Mouse (Mus musculus) CD8-positive naive resting alpha-beta T cell, adult 2 months (primary cell): ENCODE measurements around the gene Cactin.

Source experiments
- DNase-seq, 2 experiments: peaks; one replicate each; pipeline ENCODE4 v3.0.0; 2022; ENCODE audit warnings: low read depth in 2 of 2, low spot score in 2 of 2

The Cactin gene

DNA sequence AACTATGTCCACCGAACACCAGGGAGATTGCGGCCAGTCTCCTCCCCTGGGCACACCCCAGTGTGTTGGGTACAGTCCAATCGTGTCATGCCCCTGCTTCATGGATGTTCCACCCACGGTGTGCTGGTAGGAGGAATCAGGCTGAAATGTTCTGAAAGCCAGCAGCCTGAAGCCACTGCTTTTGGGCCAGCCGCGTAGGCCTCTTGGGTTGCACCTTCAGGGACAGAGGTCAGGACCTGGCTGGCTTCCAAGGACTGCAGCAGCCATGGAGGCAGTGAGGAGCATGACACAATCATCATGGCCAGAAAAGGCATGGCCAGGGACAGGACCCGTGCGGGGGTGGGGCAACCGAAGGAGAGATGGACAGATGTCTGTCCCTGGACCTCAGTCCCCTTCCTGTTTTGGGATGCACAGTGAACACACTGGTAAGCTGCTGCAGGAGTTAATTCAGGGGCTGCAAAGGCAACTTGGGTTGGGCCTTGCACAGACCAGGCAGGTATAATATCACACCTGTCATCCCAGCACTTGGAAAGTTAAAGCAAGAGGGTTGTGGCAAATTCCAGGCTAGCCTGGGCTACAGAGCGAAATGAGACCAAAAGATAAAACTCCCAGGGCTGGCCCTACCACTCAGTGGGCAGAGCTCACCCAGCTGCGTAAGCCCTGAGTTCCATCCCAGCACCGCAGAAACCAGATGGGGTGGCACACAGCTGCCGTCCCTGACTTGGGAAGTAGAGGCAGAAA lies 2.1 kb upstream of the Cactin start:
- no peak for DNase-seq

DNA sequence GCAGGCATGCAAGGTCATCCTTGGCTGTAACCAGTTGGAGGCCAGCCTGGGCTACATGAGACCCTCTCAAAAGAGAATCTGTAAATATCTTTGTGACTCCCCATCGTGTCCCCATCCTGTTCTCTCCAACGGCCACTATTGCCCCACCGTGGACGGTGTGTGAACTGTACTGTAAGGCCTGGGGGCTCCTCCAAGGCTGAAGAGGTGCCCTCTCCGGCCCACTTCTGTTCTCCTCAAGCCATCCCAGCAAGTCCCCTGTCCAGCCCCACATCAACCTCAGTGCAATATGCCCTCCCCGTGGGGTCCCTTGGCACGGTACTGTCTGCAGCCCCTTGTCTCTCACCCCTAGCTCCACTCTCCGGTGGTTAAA lies 1.6 kb upstream of the Cactin start:
- DNase-seq: peak in 1 of 2 experiments; percentile 31

DNA sequence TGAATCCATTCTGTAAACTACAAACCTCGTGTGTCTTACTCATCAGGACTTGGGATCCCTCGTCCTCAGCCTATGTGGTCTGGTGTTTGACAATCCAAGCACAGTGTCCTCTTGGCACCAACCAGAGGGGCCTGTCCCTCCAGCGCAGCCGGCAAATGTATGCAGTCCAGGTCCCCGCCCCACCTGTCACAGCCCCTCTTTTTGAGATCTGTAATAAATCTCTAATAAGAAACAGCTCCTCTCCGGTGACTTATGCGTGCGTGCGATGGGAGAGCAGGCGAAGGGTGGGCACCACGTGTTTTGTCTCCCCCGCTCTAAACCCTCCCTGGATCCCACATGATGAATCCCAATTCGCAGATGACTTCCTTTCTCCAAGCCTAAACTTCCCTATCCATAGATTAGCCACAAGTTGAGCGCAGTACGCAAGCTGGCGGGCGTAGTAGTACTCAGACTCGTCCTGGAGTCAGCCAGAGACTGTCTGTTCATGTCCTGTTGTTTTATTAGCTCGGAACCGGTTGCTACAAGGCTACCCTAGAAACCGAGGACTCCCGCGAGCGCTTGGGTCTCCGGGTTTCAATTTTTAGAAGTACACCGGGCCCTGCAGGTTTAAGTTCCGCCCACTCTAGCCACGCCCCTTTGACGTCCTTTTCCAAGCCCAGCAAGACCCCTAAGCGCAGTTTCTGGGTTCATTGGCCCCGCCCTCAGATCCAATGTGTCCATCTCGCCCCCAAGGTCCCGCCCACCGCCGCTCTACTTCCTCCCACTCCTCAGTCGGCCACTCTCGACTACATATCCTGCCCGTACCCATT lies 958 bp upstream of the Cactin start:
- DNase-seq: no peak

DNA sequence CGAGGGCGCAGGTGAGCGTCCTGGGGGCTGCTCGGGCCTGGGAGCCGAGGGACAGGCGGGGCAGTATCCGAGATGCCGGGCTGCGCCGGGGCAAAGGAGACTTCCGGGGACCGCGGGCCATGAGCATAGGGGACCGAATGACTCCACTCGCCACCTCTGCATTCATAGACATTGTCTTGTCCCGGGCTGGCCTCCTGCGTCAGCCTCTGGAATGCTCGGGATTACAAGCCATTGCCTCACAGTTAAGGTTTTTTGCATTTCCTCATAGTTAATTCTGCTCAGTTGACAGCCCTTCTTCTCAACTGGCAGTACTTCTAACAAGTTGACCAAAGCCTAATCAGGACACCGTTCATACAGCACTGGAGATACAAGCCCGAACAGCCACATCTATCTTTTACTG lies 533 bp downstream of the Cactin start:
- DNase-seq: no peak

DNA sequence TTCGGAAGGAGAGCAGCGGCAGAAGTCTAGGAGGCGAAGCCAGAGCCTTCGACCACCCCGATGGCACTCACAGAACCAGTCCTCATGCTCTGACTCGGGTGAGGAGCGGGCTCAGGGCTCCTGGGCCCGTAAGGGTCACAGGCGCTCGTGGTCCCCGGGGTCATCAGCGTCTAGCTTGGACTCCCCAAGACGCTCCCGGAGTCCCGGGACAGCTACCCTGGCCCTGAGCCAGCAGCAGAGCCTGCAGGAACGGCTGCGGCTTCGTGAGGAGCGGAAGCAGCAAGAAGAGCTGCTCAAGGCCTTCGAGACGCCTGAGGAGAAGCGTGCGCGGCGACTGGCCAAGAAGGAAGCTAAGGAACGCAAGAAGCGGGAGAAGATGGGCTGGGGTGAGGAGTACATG lies 1.5 kb downstream of the Cactin start:
- no peak for DNase-seq

DNA sequence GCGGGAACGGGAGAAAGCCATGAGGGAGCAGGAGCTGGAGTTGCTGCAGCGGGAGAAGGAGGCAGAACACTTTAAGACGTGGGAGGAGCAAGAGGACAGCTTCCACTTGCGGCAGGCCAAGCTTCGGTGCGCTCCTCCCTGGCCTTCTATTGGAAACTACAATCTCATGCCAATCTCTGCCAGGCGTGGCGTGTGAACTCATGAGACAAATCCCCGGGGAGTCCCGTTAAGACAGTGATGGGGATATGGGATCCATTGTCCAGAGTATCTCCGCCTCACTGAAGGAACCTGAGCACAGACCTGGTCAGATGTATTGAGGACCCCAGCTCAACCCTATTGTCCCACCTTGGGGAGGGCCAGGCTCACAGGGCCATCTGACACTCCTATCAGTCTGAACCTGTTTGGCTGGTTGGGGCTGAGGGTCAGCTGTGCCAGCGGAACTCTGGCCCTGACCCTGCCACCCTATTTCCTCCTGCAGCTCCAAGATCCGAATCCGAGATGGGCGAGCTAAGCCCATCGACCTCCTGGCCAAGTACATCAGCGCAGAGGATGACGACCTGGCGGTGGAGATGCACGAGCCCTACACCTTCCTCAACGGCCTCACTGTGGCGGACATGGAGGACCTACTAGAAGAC lies 2.4 kb downstream of the Cactin start:
- no peak for DNase-seq

DNA sequence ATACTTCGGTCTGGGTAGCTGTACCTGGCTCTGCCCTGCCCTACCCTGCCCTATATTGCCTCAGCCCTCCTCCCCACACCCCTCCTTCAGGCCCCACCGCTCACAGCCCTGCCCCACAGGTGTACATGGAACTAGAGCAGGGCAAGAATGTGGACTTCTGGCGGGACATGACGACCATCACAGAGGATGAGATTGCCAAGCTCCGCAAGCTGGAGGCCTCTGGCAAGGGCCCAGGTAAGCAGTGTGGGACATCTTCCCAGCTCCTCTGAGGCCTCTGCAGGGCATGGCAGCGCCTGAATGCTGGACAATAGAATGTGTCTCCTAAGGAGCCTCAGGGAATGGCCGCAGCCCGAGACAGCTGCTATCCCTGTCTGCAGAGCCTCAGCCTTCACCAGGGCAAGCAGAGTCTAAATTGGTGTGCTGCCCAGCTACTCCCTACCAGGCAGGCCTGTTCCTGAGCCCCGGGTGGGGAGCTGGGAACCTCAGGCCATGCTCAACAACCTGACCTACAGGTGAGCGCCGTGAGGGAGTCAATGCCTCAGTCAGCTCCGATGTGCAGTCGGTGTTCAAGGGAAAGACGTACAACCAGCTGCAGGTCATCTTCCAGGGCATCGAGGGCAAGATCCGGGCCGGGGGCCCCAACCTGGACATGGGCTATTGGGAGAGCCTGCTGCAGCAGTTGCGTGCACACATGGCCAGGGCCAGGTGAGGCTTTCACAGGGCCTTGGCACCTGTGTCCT lies 3.1 kb downstream of the Cactin start:
- DNase-seq: no peak

DNA sequence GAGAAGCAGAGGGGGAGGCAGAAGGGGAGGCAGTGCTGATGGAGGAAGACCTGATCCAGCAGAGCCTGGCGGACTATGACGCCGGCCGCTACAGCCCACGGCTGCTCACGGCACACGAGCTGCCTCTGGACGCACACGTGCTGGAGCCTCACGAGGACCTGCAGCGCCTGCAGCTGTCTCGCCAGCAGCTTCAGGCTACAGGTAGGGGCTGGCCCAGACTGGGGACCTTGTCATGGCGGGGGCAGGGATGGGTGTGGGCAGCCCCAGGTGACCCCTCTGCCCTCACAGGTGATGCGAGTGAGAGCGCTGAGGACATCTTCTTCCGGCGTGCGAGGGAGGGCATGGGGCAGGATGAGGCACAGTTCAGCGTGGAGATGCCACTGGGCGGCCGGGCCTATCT lies 4.3 kb downstream of the Cactin start:
- DNase-seq: no peak

DNA sequence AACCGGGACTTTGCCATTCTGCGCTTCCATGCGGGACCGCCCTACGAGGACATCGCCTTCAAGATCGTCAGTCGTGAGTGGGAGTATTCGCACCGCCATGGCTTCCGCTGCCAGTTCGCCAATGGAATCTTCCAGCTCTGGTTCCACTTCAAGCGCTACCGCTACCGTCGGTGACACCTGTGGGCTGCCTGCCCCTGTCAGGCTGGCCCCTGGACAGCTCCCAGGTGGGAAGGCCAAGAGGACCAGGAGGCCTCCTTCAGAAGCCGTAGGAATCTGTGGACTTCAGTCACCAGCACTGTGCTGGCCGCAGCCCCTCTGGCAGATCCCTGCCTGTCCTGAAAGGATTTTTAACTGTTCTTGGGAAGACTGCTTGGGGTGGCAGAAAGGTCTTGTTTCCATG lies 4.9 kb downstream of the Cactin start:
- DNase-seq: no peak

DNA sequence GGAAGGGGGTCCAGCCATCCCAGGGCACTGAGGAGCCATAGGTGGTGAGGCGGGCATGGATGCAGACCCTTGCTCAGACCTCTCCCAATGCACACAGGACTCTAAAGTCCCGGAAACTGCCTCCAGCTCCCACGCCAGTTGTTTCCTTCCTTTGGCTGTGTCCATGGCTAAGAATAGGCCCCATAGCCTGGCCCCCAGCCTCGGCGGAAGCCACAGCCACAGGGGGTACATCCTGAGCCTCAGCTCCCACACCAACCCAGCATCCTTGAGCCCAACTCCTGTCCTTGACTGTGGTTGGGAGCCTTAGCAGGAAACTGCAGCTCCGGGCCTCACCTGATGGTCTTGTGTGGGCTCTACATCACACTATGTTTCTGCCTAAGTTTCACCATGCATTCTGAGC lies 6.0 kb downstream of the Cactin start:
- DNase-seq: no peak

DNA sequence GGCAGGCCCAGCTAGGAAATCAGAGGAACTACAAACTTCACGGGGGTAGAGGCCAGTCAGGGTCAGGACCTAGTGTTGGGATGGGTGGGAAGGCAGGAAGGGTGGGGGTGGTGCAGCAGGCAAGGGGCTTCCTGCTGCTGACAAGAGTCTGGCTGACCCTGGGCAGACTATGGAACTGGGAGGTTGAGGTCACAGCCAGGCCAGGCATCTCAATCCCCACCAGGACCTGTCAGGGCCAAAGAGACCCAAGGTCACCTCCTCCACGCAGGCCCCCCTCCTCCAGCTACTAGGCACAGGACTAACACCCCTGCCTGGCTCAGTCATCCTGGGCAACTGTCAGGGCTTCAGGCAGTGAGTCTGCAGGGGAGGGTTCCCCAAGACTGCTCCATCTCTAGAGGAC lies 7.1 kb downstream of the Cactin start:
- no peak for DNase-seq

DNA sequence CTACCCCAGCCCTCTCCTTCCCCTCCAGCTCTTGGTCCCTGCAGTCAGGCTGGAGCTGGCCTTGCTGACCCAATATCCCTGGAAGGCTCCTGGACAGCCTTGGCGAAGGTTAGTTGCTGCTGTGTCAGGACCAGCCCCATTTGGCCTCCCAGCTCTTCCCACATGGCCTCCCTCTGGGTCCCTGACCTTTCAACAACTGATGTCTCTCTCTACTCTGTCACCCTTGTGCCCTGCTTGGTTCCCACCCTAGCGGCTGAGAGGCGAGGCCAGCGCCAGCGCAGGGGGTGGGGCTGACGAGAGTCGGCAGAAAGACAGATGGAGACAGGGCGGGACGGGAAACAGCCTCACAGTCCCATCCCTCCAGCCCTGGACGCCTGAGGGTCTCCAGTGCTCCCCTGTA lies 7.5 kb downstream of the Cactin start, which contains the start of gene Tbxa2r:
Tbxa2r (plus strand) TSS at position 346 of the 400 bp plus-strand sequence.
- peak; percentile 46 to 70 for DNase-seq

DNA sequence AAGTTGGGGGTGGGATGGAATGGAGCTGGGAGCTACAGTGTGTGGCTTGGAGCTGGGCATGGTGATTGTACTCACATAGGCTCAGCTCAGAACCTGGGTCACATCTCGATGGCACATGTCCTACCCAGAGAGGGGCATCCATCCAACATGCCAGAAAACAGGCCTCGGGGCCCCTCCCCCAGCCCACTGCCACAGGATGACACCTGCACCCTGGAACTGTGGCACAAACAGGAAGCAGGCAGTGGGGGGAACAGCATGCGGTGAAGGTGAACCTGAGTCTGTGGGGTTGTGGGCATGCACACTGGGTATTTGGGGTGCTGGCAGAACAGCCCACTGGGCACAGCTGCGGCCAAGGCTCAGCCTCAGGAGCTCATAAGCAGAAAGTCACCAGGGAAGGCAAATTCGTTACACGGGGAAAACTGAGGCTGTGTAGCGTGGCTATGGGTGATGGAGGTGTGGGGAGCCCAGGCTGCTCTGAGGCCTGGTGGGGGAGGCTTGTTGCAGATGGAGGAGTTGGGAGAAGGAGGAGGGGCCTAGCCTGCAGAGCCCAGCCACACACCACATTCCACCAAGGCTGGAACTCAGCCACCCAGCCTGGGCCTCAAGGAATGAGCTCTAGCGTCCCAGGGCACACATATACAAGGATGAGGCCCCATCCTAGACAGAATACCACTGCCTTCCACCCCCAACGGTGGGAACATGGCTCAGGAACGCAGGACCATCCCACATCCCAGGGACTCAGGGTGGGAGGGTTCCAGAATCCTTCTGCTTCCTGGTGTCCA lies 8.5 kb downstream of the Cactin start:
- DNase-seq: peak; percentile 57 to 69

DNA sequence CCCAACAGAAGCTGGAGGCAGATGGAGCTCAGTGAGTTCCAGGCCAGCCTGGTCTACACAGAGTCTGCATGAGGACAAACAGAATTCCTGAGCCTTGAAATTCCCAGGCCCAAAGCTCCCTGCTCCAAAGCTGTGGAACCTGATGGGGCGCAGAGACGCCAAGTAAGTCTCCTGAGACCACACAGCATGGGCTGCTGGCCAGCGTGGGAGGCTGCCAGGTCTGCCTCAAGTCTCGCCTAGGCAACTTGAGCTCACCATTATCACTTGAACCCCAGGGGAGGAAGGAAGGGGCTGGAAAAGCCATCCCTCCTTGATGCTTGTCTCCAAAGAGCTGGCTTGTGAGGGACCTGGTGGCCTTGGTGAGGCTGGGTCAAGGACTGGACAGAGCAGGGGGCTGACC lies 9.1 kb downstream of the Cactin start:
- no peak for DNase-seq

DNA sequence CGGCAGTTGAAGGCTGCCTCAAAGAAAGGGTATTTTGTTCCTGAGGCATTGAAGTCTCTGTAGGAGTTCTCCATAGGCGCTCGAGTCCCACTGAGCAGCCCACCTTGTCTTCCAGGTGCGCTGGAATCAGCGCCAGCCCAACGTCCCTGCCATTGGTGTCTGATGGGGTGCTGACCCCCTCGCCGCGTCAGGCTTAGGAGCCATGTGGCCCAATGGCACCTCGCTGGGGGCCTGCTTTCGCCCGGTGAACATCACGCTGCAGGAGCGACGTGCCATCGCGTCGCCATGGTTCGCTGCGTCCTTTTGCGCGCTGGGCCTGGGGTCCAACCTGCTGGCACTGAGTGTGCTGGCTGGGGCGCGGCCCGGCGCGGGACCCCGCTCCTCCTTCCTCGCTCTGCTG lies 11.4 kb downstream of the Cactin start:
- DNase-seq: no peak

DNA sequence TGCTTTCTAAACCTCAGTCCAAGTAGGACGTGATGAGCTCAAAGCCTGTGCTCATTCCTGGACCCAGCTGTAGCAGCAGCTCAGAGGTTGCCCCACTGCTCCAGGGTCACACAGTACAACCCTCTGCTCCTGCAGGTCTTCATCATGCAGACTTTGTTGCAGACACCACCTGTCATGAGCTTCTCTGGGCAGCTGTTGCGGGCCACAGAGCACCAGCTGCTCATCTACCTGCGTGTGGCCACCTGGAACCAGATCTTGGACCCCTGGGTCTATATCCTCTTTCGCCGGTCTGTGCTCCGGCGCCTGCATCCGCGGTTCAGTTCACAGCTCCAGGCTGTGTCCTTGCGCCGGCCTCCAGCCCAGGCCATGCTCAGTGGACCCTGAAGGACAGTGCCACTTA lies 13.4 kb downstream of the Cactin start:
- DNase-seq: no peak

DNA sequence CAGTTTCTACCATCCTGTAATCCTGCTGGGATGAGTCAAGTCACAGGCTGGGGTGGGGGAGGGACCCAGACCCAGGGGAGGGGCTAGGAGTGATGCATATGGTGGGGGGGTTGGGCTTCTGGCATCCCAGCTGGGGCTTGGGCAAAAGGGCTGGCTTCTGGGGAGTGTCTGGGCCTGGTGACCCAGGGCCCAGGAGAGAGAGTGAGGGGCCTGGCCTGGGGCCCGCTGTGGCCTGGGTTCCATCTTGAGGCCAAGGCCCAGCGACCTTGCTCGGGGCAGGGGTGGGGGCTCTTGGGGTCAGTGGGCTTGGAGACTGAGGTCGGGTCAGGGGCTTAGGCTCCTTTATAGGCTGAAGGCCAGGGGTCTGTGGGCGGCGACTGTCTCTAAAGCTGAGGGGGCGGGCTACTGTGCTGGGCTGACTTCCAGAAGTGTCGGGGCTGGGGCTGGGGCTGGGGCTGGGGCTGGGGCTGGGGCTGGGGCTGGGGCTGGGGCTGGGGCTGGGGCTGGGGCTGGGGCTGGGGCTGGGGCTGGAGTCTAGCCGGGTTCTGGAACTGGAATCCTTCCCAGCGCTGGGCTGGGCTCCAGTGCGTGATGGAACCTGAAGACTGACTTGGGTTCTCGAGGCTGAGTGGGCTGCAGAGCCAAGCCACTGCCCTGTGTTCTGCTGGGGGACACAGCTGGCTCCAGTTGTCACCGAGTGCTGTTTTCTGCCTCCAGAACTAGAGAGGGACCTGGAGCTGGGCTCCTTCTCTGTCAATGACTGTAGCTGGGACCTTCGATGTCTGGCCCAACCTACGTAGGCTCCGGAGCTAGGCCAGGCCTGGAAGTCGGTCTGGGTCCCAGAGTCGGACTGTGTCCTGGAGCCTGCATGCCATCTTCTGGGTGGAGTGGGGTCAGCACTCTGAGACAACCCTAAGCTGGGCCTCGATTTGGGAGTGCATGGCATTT lies 14.8 kb downstream of the Cactin start:
- no peak for DNase-seq

DNA sequence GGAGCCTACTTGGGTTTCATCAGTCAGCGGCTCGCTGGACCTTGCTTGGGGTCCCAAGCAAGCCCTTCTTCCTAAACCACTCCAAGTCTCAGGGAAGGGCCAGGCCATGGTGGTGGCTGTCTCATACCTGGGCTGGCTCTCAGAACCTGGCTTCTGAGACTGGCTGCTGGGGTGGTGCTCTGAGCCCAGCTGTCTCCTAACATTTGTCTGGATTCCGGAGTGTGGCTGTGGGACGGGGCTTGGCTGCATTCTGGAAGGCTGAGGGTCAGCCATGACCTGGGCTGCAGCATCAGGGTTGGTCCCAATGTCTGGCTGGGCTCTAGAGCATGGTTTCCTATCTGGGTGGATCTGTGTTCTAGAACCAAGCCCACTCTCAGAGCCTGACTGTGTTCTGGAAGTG lies 15.7 kb downstream of the Cactin start:
- DNase-seq: no peak

DNA sequence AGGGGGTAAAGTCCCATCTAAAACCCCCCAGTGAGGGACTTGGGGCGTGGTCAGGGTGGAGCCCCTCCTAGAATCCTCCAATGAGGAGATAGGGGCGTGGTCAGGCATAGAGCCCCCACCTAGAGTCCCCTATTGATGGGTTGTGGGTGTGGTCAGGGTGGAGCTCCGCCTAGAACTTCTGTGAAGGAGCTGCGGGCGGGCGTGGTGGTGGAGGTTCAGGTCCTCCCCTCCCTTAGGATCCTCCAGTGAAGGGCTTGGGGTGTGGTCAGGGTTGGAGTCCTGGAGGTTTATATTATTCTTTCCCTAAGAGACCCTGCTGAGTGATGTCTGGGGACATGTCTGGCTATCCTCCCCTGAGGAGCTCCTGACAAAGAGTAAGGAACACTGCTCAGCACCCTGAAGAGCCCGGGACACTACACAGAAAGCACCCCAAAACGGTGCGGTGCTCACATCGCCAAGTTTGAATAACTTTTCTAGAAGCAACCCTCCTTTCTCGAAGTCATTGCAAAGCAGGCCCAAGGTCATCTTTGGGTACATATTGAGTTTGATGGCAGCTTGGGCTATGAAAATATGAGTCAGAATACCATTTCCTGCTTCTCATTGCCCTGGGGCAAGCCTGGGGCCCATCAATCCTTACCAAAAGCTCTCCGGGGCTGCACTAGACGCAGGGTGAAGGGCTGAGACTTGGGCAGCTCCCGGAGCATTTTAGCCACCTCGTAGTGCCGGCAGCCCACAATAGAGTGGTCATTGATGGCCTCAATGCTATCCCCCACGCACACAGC lies 19.8 kb downstream of the Cactin start:
- DNase-seq: no peak
